Mouse (Mus musculus) liver, embryonic 11.5 days (tissue): ENCODE data around the gene Prkca. TPM values are rescaled to one million over a fixed set of nuclear protein-coding genes. Genes with fewer than 3 reads are reported as not detected.

Experiments used
- ATAC-seq: fragments of 200-750 bp; cut with Nextera tagmentation; replicated peaks from 2 replicates; pipeline ENCODE4 v1.8.0; 2017; ENCODE audit warnings: moderate number of reproducible peaks, mild to moderate bottlenecking, moderate TSS enrichment, moderate library complexity; ENCODE audit not compliant: low FRiP score
- DNase-seq: peaks from one replicate; pipeline ENCODE4 v3.0.0-alpha.2; 2017; ENCODE audit warnings: low spot score
- H3K27ac ChIP-seq: fragments of 300-500 bp; sonication (generic); 2 replicates; pipeline ENCODE4 v1.5.1; 2014; ENCODE audit warnings: mild to moderate bottlenecking, low read depth, low read length, control low read depth
- H3K27me3 ChIP-seq: fragments of 300-500 bp; sonication (generic); replicated peaks from 2 replicates; pipeline ENCODE4 v1.6.1; 2014; ENCODE audit warnings: low read length, mixed read lengths; ENCODE audit not compliant: control insufficient read depth, insufficient read depth
- H3K36me3 ChIP-seq: fragments of 300-500 bp; sonication (generic); 2 replicates; pipeline ENCODE4 v1.6.1; 2014; ENCODE audit warnings: mild to moderate bottlenecking, low read length, moderate library complexity, mixed read lengths; ENCODE audit not compliant: control insufficient read depth, insufficient read depth
- H3K4me1 ChIP-seq: fragments of 300-500 bp; sonication (generic); replicated peaks from 2 replicates; pipeline ENCODE4 v1.6.1; 2014; ENCODE audit warnings: low read length, mixed read lengths; ENCODE audit not compliant: control insufficient read depth, insufficient read depth
- H3K4me2 ChIP-seq: fragments of 300-500 bp; sonication (generic); 2 replicates; pipeline ENCODE4 v1.6.1; 2014; ENCODE audit warnings: mild to moderate bottlenecking, control low read depth, moderate library complexity
- H3K4me3 ChIP-seq: fragments of 300-500 bp; sonication (generic); 2 replicates; pipeline ENCODE4 v1.5.1; 2014; ENCODE audit warnings: low read depth, low read length, control low read depth
- H3K9ac ChIP-seq: fragments of 300-500 bp; sonication (generic); 2 replicates; pipeline ENCODE4 v1.6.1; 2014; ENCODE audit warnings: low read depth, low read length, control low read depth
- H3K9me3 ChIP-seq: fragments of 300-500 bp; sonication (generic); 2 replicates; pipeline ENCODE4 v1.6.1; 2016; ENCODE audit warnings: low read length, inconsistent platforms, mixed read lengths; ENCODE audit not compliant: control insufficient read depth
- WGBS: fragments of 180-500 bp; shearing (Covaris S2); extraction: QIAGEN DNeasy Blood & Tissue Kit; methylation state at CpG from one replicate; pipeline ENCODE4 v1.1.7; 2014; 5-methylcytosine and 5-hydroxymethylcytosine counted together
- polyA plus RNA-seq: library from polyadenylated mRNA; unstranded; fragments of >200 nt; fragmentation: Nextera tagmentation; extraction: Ambion mirVana; gene quantifications from 2 replicates; pipeline ENCODE4 v1.2.1, GENCODE M21; 2014

The Prkca gene
- polyA plus RNA-seq, 1 experiment from 2014 or later = 12.4 TPM

DNA sequence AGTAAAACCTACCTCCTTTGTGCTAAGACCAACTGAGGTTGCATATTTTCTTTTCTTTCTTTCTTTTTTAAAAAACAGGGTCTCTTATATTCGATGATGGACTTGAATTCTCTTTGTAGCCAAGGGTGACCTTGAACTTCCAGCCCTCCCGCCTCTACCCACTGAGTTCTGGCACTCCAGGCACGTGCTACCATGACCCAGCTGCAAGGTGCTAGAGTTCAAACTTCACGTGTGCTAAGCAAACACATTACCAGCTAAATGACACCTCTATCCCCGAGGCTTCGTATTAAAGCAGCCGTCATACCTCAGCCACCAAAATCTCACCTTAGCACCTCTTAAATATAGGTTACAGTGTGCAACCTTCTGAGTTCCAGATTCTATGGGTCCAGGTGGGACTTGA is 21.9 kb upstream of the Prkca start:
- Histone ChIP-seq H3K4me3 (no peak overlapping the region), H3K27ac (no peak overlapping the region), H3K27me3 (peaks cover 3% of the 10 kb centered on the region), H3K36me3 (no peaks in the 10 kb centered on the region), H3K9ac (no peak overlapping the region), H3K4me2 (no peak overlapping the region), H3K9me3 (no peaks in the 10 kb centered on the region), H3K4me1 (peaks cover 3% of the 10 kb centered on the region; the same call in 1 of the 2 replicates)
- no peak for DNase-seq
- 60% methylated on average over 7 of the region's 7 CpGs for WGBS
- ATAC-seq = no peak

DNA sequence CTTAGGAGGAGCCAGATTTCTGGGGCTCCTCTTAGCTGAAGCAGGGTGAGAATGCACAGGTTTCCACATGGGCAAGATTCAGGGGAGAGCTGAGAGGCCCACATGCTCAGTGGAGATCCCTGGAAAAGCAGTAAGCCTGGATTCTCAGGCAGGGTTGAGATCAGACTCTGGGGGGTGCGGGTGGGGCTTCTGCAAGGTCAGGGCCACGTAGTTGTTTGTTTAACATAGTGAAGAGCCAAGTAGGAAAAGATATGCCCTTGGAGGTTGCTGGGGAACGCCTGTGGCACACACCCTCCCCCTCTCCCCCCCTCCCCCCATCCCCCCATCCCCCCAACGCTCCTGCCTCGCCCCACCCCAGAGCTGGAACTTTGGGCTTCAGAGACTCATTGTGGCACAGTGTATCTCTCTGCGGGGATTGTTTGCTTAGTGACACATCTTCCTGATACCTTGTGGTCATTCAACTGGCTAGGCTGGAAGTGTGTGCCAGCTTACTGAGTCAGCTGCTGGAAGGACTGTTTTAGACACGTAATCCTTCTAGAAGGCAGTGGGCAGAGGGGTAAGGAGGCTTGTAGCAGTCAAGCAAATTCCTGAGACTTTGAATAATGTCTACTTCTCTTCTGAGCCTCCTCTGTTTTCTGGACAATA is 21.3 kb upstream of the Prkca start:
- Histone ChIP-seq H3K9ac (no peak overlapping the region), H3K4me1 (peaks cover 3% of the 10 kb centered on the region; the same call in 1 of the 2 replicates), H3K27me3 (peaks cover 3% of the 10 kb centered on the region), H3K27ac (no peak overlapping the region), H3K36me3 (no peaks in the 10 kb centered on the region), H3K9me3 (no peaks in the 10 kb centered on the region), H3K4me3 (no peak overlapping the region), H3K4me2 (no peak overlapping the region)
- ATAC-seq = no peak; the same call in 1 of the 2 replicates
- DNase-seq = no peak
- WGBS = 34% methylated on average over 6 of the region's 7 CpGs

DNA sequence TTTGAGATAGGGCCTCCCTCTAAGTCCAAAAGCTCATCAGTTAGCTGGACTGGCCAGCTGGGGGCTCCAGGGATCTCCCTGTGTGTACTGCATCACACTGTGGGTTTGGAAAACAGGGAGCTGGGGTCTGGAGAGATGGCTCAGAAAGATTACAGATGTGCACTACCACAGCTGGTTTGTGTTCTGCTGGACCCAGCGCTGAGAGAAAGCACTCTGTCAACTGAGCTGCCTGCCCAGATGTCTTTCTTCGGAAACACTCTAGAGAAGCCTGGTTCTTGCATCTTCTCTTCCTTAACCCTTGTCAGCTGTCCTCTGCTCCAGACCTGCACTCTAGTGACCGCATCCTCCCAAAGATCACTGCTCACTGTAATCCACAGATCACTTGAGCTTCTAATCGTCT is 20.3 kb upstream of the Prkca start:
- Histone ChIP-seq H3K27ac (no peak overlapping the region), H3K9ac (no peak overlapping the region), H3K36me3 (no peaks in the 10 kb centered on the region), H3K9me3 (no peaks in the 10 kb centered on the region), H3K27me3 (peaks cover 3% of the 10 kb centered on the region), H3K4me3 (no peak overlapping the region), H3K4me2 (no peak overlapping the region), H3K4me1 (peaks cover 3% of the 10 kb centered on the region; the same call in 1 of the 2 replicates)
- DNase-seq = no peak
- ATAC-seq = no peak
- WGBS = 76% methylated on average over 4 of the region's 4 CpGs

DNA sequence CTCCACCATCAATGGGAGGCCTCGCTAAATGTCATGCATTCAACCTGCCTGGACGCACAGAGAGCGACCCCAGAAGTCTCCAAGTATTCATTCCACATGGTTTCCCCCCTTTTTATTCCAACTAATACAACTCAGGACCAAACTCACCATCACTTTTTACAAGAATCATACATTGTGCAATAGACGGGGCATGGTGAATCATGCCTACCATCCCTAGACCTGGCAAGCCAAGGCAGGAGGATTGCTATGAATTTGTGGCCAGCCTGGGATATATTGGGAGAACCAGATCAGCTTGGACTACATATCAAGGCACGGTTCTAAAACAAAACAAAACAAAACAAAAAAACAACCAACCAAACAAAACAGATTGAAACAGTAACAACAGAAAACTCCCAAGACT is 19.2 kb upstream of the Prkca start:
- Histone ChIP-seq H3K4me2 (no peak overlapping the region), H3K4me1 (peaks cover 3% of the 10 kb centered on the region; the same call in 1 of the 2 replicates), H3K27me3 (peaks cover 3% of the 10 kb centered on the region), H3K4me3 (no peak overlapping the region), H3K9ac (no peak overlapping the region), H3K9me3 (no peaks in the 10 kb centered on the region), H3K36me3 (no peaks in the 10 kb centered on the region), H3K27ac (no peak overlapping the region)
- 87% methylated on average over 5 of the region's 5 CpGs for WGBS
- no peak for ATAC-seq
- DNase-seq = no peak

DNA sequence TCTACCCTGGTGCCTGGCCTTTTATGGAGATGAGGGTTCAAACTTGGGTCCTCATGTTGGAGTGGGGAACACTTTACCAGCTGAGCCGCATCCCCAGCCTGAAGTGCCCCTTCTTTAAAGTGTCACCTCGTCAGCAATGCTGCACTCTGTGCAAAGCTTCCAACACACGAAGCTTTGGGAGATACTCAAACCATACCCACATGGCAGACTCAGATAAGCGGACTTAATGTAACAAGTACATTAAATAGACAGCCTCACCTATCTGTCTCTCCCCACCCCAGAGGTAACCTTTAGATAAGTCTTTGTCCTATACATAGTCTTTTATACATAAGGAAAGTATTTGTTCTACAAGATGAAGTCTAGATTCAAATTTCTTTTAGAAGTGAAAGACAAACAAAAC is 17.3 kb upstream of the Prkca start:
- Histone ChIP-seq H3K4me3 (no peak overlapping the region), H3K36me3 (no peaks in the 10 kb centered on the region), H3K27me3 (peaks cover 3% of the 10 kb centered on the region), H3K27ac (no peak overlapping the region), H3K9ac (no peak overlapping the region), H3K4me2 (no peak overlapping the region), H3K4me1 (peaks cover 3% of the 10 kb centered on the region; the same call in 1 of the 2 replicates), H3K9me3 (no peaks in the 10 kb centered on the region)
- DNase-seq (no peak), ATAC-seq (peak; percentile 82)
- 54% methylated on average over 4 of the region's 4 CpGs for WGBS

DNA sequence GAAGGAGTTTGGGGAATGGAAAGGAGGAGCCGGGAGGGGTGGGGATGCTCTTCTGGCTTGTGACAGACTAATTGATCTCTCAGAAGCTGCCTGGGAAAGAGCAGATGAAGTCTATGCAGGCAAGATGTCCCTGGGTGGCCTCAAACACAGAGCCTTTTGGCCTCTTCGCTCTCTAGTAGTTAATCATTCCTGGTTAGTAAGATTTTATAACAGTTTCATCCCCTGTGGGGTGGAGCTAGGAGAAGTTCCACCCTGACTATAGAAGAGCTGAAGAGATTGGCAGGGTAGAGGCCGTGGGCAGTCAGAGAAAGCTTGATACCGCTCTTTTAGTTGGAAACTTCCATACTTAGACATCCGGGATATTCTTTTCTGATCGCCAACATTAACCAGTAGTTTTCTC is 15.2 kb upstream of the Prkca start:
- Histone ChIP-seq H3K4me1 (0 out of 2 replicates have a peak, but pooled peaks cover 3% of the 10 kb centered on the region), H3K4me2 (no peak overlapping the region), H3K4me3 (no peak overlapping the region), H3K9ac (no peak overlapping the region), H3K9me3 (no peaks in the 10 kb centered on the region), H3K27ac (no peak overlapping the region), H3K36me3 (no peaks in the 10 kb centered on the region), H3K27me3 (peaks cover under 1% of the 10 kb centered on the region)
- 77% methylated on average over 6 of the region's 6 CpGs for WGBS
- DNase-seq = no peak
- no peak for ATAC-seq

DNA sequence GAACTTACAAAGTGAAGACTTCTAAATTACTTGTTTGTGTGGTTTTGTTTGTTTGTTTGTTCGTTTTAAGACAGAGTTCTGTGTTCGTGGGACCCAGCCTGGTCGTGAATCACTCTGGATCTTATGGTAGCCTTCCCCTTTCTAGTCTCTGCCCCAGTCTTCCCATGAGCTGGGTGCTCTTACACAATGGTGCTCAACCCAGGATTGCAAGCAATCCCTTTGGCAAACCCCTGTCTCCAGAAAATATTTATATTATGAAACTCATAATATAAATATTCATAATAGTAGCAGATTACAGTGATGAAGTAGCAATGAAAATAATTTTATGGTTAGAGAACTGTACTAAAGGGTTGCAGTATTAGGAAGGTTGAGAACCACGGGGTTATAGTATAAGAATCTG is 12.3 kb upstream of the Prkca start:
- Histone ChIP-seq H3K9ac (no peak overlapping the region), H3K36me3 (no peaks in the 10 kb centered on the region), H3K27me3 (no peaks in the 10 kb centered on the region; the same call in 1 of the 2 replicates), H3K9me3 (no peaks in the 10 kb centered on the region), H3K4me2 (no peak overlapping the region), H3K4me1 (0 out of 2 replicates have a peak, but pooled peaks cover 3% of the 10 kb centered on the region), H3K27ac (no peak overlapping the region), H3K4me3 (no peak overlapping the region)
- ATAC-seq (no peak), DNase-seq (no peak)
- 73% methylated on average over 4 of the region's 4 CpGs for WGBS

DNA sequence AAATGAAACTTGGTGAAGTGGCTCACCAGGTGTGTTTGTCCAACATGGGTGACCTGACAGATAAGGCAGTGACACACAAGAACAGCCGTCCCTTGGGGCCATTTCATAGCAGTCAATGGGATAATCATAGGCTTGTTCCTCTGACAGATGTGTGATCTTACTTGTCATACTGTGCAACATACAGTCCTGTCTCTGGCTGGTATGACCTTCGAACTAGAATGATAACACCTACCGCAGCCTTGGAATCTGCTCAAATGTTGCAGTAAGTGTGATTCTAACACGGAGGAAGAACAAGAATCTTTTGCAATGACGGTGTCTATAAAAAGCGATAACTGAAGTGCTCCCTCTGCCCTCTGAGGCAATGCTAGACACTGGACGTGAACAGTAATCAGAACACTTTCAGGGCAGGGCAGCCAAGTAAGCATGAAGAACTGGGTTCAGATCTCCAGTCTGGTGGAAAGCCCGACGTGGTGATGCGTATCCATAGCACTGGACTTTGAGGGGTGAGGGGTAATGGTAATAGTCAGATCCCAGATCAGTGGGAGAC is 9.2 kb upstream of the Prkca start:
- no peaks in the 10 kb centered on the region for H3K36me3 ChIP-seq
- no peaks in the 10 kb centered on the region; the same call in 1 of the 2 replicates for H3K27me3 ChIP-seq
- H3K9me3 ChIP-seq = no peaks in the 10 kb centered on the region
- WGBS = 83% methylated on average over 10 of the region's 10 CpGs
- DNase-seq (no peak), ATAC-seq (no peak)
- no peak overlapping the region for H3K9ac ChIP-seq
- H3K4me2 ChIP-seq = no peak overlapping the region
- no peak overlapping the region for H3K4me3 ChIP-seq
- H3K27ac ChIP-seq = no peak overlapping the region
- no peaks in the 10 kb centered on the region for H3K4me1 ChIP-seq

DNA sequence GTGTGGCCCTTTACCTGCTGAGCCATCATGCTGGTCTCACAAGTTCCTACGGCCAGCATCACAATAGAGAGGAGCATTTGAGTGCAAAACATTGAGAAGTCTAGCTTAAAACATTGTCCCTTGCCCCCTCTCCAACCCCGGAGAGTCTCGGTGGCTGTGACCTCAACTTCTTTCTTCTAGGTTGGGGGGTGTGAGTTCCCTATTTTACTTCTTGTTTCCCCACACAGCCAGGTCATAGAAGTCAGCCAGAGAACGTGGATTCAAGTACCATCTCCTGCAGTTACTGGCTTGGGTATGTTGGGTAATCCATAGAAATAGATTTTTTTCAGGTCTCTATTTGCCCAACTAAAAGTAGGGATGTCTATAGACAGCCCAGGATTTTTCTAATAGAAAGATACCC is 7.1 kb upstream of the Prkca start:
- DNase-seq = no peak

More for the DNA sequence above, 7.1 kb upstream of the Prkca start:
- H3K27ac ChIP-seq = no peak overlapping the region
- WGBS = 46% methylated on average over 4 of the region's 4 CpGs
- no peaks in the 10 kb centered on the region for H3K9me3 ChIP-seq
- no peak overlapping the region for H3K9ac ChIP-seq
- H3K4me3 ChIP-seq = no peak overlapping the region
- no peaks in the 10 kb centered on the region for H3K27me3 ChIP-seq
- no peak overlapping the region for H3K4me2 ChIP-seq
- H3K4me1 ChIP-seq = no peaks in the 10 kb centered on the region
- no peak for ATAC-seq
- no peaks in the 10 kb centered on the region for H3K36me3 ChIP-seq
